Mouse (Mus musculus): ENCODE data around the gene Gm16253. TPM values are rescaled to one million over a fixed set of nuclear protein-coding genes. Genes with fewer than 3 reads are reported as not detected.

Gm16253 gene
- total and polyA plus RNA-seq, 3 experiments, result 1.8 to 2.8 TPM; not detected in 1

DNA sequence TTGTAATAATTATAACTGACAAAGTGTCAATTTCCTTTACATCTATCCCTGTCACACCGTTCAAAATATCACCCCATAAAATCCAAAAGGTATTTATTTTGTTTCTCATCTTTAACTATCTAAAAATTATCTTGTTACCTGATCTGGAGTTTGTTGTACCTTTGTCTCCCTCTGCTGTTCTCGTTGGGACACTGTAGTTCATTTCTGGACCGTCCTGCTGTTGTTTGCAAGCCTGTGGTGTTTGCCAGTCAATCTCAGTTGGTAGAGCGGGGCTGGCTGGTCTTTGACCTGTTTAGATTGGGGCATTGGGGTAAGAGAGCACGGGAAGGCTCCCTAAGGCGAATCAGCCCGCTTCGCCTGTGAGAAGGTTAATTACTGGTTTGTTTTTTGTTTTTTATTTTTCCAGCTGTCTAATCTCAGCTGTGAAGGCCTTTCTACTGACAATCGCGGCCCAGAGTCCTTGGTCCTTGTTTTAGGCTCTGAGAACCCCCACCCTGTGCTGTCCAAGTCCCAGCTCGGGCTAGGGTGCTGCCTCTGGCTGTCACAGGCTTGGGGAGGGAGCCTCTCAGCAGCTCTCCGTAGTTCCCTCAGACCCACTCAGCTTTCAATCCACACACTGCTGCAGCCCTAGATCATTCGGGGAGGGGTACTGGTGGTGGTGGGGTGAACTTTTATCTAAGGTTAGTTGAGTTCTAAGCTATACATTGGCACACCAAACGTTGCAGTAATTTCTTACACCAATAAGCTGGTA lies 35.3 kb upstream of the Gm16253 start:
- Histone ChIP-seq H3K9ac (ENCODE audit: low read depth, low read length) (no peak overlapping the region), H3K27me3 (ENCODE audit: control insufficient read depth, insufficient read depth, low read length) (no peaks in the 10 kb centered on the region), H3K4me3 (no peak overlapping the region), H3K36me3 (ENCODE audit: control insufficient read depth, insufficient read depth, low read length) (no peaks in the 10 kb centered on the region), H3K27ac (no peak overlapping the region), H3K79me2 (replicated peaks; ENCODE audit: control insufficient read depth, insufficient read depth, low read length) (no peaks in the 10 kb centered on the region), H3K4me1 (ENCODE audit: control insufficient read depth, insufficient read depth, low read length) (no peaks in the 10 kb centered on the region)
- DNase-seq, result no peak
- intact Hi-C loops (cut with DNase I), result no loop called here
- TF ChIP-seq EP300 (IDR thresholded peaks at IDR 0.05; ENCODE audit: insufficient read depth, low read depth, low read length) (no peak), CTCF (IDR thresholded peaks at IDR 0.05) (peak; percentile 66), POLR2A (IDR thresholded peaks at IDR 0.05; ENCODE audit: insufficient read depth, low read depth, low read length) (no peak)
- WGBS, result 33% methylated on average over 14 of the region's 14 CpGs

DNA sequence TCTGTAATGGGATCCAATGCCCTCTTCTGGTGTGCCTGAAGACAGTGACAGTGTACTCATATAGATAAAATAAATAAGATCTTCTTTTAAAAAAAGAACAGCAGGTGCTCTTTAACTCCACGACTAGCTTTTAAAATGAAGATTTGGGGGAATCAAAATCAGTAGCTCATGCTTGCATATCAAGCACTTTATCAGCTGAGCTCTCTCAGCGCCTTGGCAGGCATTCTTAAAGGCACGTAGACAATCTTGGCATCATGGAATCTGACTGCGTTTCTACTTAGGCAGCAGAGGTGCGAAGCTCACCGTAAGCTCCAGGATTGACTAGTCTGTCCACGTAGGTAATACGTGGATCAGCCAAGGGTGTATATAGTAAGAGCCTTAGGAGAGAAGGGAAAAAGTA lies 34.2 kb upstream of the Gm16253 start:
- DNase-seq, result no peak
- peaks cover under 1% of the 10 kb centered on the region; the same call in 1 of the 2 replicates for H3K4me1 ChIP-seq (ENCODE audit: control insufficient read depth, insufficient read depth, low read length)
- no peaks in the 10 kb centered on the region for H3K27me3 ChIP-seq (ENCODE audit: control insufficient read depth, insufficient read depth, low read length)
- no peak overlapping the region for H3K9ac ChIP-seq (ENCODE audit: low read depth, low read length)
- H3K36me3 ChIP-seq (ENCODE audit: control insufficient read depth, insufficient read depth, low read length), result no peaks in the 10 kb centered on the region
- TF ChIP-seq CTCF (IDR thresholded peaks at IDR 0.05), result no peak
- no peak for TF ChIP-seq EP300 (IDR thresholded peaks at IDR 0.05; ENCODE audit: insufficient read depth, low read depth, low read length)
- TF ChIP-seq POLR2A (IDR thresholded peaks at IDR 0.05; ENCODE audit: insufficient read depth, low read depth, low read length), result no peak
- no peak overlapping the region for H3K27ac ChIP-seq
- WGBS, result 68% methylated on average over 8 of the region's 8 CpGs
- H3K4me3 ChIP-seq, result no peak overlapping the region
- no peaks in the 10 kb centered on the region for H3K79me2 ChIP-seq (replicated peaks; ENCODE audit: control insufficient read depth, insufficient read depth, low read length)
- intact Hi-C loops (cut with DNase I), result no loop called here

DNA sequence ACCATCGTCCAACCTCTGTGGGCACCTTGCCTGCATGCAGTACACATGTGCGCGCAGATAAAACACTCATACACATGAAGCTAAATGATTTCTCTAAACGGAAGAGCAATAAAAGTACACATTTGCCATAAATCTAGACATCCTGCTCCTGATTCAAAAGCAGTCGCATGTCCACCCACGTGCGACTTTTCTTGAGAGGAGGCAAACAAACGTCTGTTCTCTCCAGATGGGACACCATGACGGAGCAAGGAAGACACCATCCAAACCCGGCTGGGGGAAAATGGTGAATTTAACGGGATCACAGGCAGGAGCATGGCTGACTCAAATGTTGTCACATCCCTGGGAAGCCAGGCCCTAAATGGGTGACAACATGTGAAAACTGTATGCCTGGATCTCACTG lies 33.4 kb upstream of the Gm16253 start:
- no peak for TF ChIP-seq POLR2A (IDR thresholded peaks at IDR 0.05; ENCODE audit: insufficient read depth, low read depth, low read length)
- no peak for TF ChIP-seq CTCF (IDR thresholded peaks at IDR 0.05)
- peaks cover 2% of the 10 kb centered on the region; the same call in 1 of the 2 replicates for H3K4me1 ChIP-seq (ENCODE audit: control insufficient read depth, insufficient read depth, low read length)
- DNase-seq, result no peak
- no peaks in the 10 kb centered on the region for H3K79me2 ChIP-seq (replicated peaks; ENCODE audit: control insufficient read depth, insufficient read depth, low read length)
- H3K4me3 ChIP-seq, result no peak overlapping the region
- H3K9ac ChIP-seq (ENCODE audit: low read depth, low read length), result no peak overlapping the region
- intact Hi-C loops (cut with DNase I), result no loop called here
- H3K27me3 ChIP-seq (ENCODE audit: control insufficient read depth, insufficient read depth, low read length), result no peaks in the 10 kb centered on the region
- WGBS, result 87% methylated on average over 11 of the region's 11 CpGs
- H3K36me3 ChIP-seq (ENCODE audit: control insufficient read depth, insufficient read depth, low read length), result no peaks in the 10 kb centered on the region
- no peak overlapping the region for H3K27ac ChIP-seq

DNA sequence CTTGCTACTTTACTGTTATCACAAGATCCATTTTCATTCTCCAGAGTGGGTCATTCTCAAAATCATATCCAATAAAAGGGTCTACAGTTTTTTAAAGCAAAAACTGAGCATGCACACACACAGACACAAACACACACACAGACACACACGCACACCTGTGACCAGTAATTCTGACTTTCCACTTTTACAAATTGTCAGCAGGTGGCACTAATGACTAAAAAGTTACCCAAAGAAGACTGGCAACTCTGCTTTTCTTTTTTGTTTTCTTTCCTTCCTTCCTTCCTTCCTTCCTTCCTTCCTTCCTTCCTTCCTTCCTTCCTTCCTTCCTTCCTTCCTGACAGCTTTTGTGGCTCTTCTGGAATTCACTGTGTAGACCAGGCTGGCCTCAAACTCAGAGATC lies 31.2 kb upstream of the Gm16253 start:
- 36% methylated on average over 1 of the region's 1 CpGs for WGBS
- Histone ChIP-seq H3K27me3 (ENCODE audit: control insufficient read depth, insufficient read depth, low read length) (no peaks in the 10 kb centered on the region), H3K4me1 (ENCODE audit: control insufficient read depth, insufficient read depth, low read length) (peaks cover 2% of the 10 kb centered on the region; the same call in 1 of the 2 replicates), H3K9ac (ENCODE audit: low read depth, low read length) (no peak overlapping the region), H3K36me3 (ENCODE audit: control insufficient read depth, insufficient read depth, low read length) (no peaks in the 10 kb centered on the region), H3K27ac (no peak overlapping the region), H3K4me3 (no peak overlapping the region), H3K79me2 (replicated peaks; ENCODE audit: control insufficient read depth, insufficient read depth, low read length) (no peaks in the 10 kb centered on the region)
- DNase-seq, result no peak
- TF ChIP-seq CTCF (IDR thresholded peaks at IDR 0.05) (peak; percentile 53), POLR2A (IDR thresholded peaks at IDR 0.05; ENCODE audit: insufficient read depth, low read depth, low read length) (no peak), EP300 (IDR thresholded peaks at IDR 0.05; ENCODE audit: insufficient read depth, low read depth, low read length) (no peak)
- intact Hi-C loops (cut with DNase I), result loop anchor here (5.0 kb wide), 1 partner anchor 162 kb away; the partner anchor contains the start of gene Nudt17

DNA sequence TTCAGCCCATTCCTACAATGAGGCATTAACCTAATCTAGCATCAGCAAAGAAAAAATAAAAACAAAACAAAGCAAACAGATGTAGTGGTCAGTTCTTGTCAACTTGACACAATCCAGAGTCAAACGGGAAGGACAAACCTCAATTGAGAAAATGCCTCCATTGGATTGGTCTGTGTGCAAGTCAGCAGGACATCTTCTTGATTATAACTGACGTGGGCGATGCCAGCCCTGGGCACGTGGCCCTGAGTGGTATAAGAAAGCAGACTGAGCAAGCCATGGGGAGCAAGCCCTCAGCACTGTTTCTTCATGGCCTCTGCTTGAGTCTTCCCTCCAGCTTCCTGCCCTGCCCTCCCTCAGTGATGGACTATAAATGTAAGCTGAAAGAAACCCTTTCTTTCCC lies 29.9 kb upstream of the Gm16253 start:
- TF ChIP-seq CTCF (IDR thresholded peaks at IDR 0.05) (no peak), EP300 (IDR thresholded peaks at IDR 0.05; ENCODE audit: insufficient read depth, low read depth, low read length) (no peak), POLR2A (IDR thresholded peaks at IDR 0.05; ENCODE audit: insufficient read depth, low read depth, low read length) (no peak)
- Histone ChIP-seq H3K36me3 (ENCODE audit: control insufficient read depth, insufficient read depth, low read length) (peaks cover 3% of the 10 kb centered on the region), H3K27me3 (ENCODE audit: control insufficient read depth, insufficient read depth, low read length) (no peaks in the 10 kb centered on the region), H3K9ac (ENCODE audit: low read depth, low read length) (no peak overlapping the region), H3K79me2 (replicated peaks; ENCODE audit: control insufficient read depth, insufficient read depth, low read length) (no peaks in the 10 kb centered on the region), H3K4me1 (ENCODE audit: control insufficient read depth, insufficient read depth, low read length) (peaks cover 8% of the 10 kb centered on the region; the same call in 1 of the 2 replicates), H3K4me3 (no peak overlapping the region), H3K27ac (no peak overlapping the region)
- DNase-seq, result no peak
- intact Hi-C loops (cut with DNase I), result loop anchor here (1.0 to 5.0 kb wide), 3 partner anchors 33 to 160 kb away; partner anchors contain the start of gene Nudt17
- WGBS, result 34% methylated on average over 4 of the region's 4 CpGs

DNA sequence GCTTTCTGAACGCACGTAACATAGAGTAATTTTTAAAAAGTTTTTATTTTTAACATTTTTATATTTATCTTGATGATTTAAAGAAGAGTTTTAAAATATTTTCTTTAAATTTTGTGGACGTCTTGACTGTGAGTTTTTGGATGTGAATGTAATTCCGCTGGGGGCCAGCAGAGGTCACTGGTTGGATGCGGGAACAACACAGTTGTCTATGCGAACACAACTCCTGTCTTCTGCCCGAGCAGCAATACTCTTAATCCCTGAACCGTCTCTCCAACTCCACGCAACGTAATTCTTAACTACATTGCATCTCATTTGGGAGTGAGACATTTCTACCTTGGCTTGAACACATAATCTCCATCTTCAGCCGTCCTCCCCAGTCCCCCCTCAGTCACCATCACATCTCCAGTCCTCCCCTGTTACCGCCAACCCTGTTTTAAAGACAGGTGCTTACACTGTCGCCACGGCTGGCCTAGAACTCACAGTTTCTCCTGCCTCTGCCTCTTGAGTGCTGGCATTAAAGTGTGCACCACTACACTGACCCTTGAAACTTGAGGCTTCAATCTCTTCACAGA lies 29.3 kb upstream of the Gm16253 start:
- WGBS, result 11% methylated on average over 14 of the region's 14 CpGs
- H3K27ac ChIP-seq, result no peak overlapping the region
- no peak overlapping the region for H3K4me3 ChIP-seq
- H3K4me1 ChIP-seq (ENCODE audit: control insufficient read depth, insufficient read depth, low read length), result peaks cover 9% of the 10 kb centered on the region; the same call in 1 of the 2 replicates
- H3K9ac ChIP-seq (ENCODE audit: low read depth, low read length), result no peak overlapping the region; the same call in 1 of the 2 replicates
- H3K27me3 ChIP-seq (ENCODE audit: control insufficient read depth, insufficient read depth, low read length), result no peaks in the 10 kb centered on the region
- peak; percentile 74 to 87 for DNase-seq
- peak; percentile 97 for TF ChIP-seq CTCF (IDR thresholded peaks at IDR 0.05)
- peak; percentile 94; the same call in 1 of the 2 replicates for TF ChIP-seq EP300 (IDR thresholded peaks at IDR 0.05; ENCODE audit: insufficient read depth, low read depth, low read length)
- TF ChIP-seq POLR2A (IDR thresholded peaks at IDR 0.05; ENCODE audit: insufficient read depth, low read depth, low read length), result no peak
- H3K36me3 ChIP-seq (ENCODE audit: control insufficient read depth, insufficient read depth, low read length), result peaks cover 3% of the 10 kb centered on the region
- no peaks in the 10 kb centered on the region for H3K79me2 ChIP-seq (replicated peaks; ENCODE audit: control insufficient read depth, insufficient read depth, low read length)
- intact Hi-C loops (cut with DNase I), result loop anchor here (1.0 to 5.0 kb wide), 3 partner anchors 33 to 160 kb away; partner anchors contain the start of gene Nudt17
